Mouse (Mus musculus) embryonic fibroblast, embryonic 13.5 days (primary cell): Measurements from ENCODE around the gene Ces1c. TPM values are rescaled to one million over a fixed set of nuclear protein-coding genes. Genes with fewer than 3 reads are reported as not detected.

Source experiments
- H3K27ac ChIP-seq: 2 replicates; pipeline ENCODE4 v1.5.1; 2012; ENCODE audit warnings: low read length, control low read depth, inconsistent platforms; ENCODE audit not compliant: insufficient read depth
- H3K4me1 ChIP-seq: 2 replicates; pipeline ENCODE4 v1.6.1; 2011; ENCODE audit warnings: low read length; ENCODE audit not compliant: control insufficient read depth, insufficient read depth
- H3K4me3 ChIP-seq: 2 replicates; pipeline ENCODE4 v1.5.1; 2011; ENCODE audit warnings: mild to moderate bottlenecking, control low read depth, low read length; ENCODE audit not compliant: insufficient read depth
- CTCF ChIP-seq: IDR thresholded peaks from 2 replicates; pipeline ENCODE4 v1.5.1; 2011; ENCODE audit warnings: mild to moderate bottlenecking, control low read depth, low read length, moderate library complexity, borderline replicate concordance; ENCODE audit not compliant: insufficient read depth
- POLR2A ChIP-seq: IDR thresholded peaks from 2 replicates; pipeline ENCODE4 v1.6.1; 2011; ENCODE audit warnings: low read depth, mild to moderate bottlenecking, control low read depth, low read length, moderate library complexity
- polyA plus RNA-seq: library from polyadenylated mRNA; stranded (reverse); fragments of >200 nt; gene quantifications from 2 replicates; pipeline ENCODE4 v1.2.4, GENCODE M21; 2011; ENCODE audit warnings: low read depth; ENCODE audit not compliant: missing spikeins, insufficient read length

The Ces1c gene
- polyA plus RNA-seq, 1 experiment, result not detected

- TF ChIP-seq POLR2A, result no peak
- no peak for TF ChIP-seq CTCF
- Histone ChIP-seq H3K4me3 (no peak overlapping the region), H3K4me1 (no peaks in the 10 kb centered on the region), H3K27ac (no peak overlapping the region)
Observed at GRCm38 (mm10) chr8:93126476-93126875, 4.6 kb downstream of the Ces1c start.

GRCm38 (mm10) chr8:93122005-93122404 lies 9.1 kb downstream of the Ces1c start:
- H3K4me3 ChIP-seq, result no peak overlapping the region
- no peak overlapping the region for H3K27ac ChIP-seq
- H3K4me1 ChIP-seq, result no peaks in the 10 kb centered on the region
- TF ChIP-seq POLR2A (no peak), CTCF (no peak)

GRCm38 (mm10) chr8:93095376-93095775 lies 35.7 kb downstream of the Ces1c start:
- H3K27ac ChIP-seq, result no peak overlapping the region
- no peak overlapping the region for H3K4me3 ChIP-seq
- no peak for TF ChIP-seq CTCF
- no peak for TF ChIP-seq POLR2A
- no peaks in the 10 kb centered on the region for H3K4me1 ChIP-seq

- TF ChIP-seq POLR2A (no peak), CTCF (no peak)
- Histone ChIP-seq H3K27ac (no peak overlapping the region), H3K4me1 (no peaks in the 10 kb centered on the region), H3K4me3 (no peak overlapping the region)
Observed at GRCm38 (mm10) chr8:93091324-93091723, 39.8 kb downstream of the Ces1c start.

GRCm38 (mm10) chr8:93088686-93089122 lies 42.4 kb downstream of the Ces1c start:
- TF ChIP-seq CTCF (no peak), POLR2A (no peak)
- Histone ChIP-seq H3K4me1 (no peaks in the 10 kb centered on the region), H3K4me3 (no peak overlapping the region), H3K27ac (no peak overlapping the region)

GRCm38 (mm10) chr8:93088193-93088592 lies 42.9 kb downstream of the Ces1c start:
- H3K4me3 ChIP-seq, result no peak overlapping the region
- no peak for TF ChIP-seq POLR2A
- TF ChIP-seq CTCF, result no peak
- H3K4me1 ChIP-seq, result no peaks in the 10 kb centered on the region
- no peak overlapping the region for H3K27ac ChIP-seq

GRCm38 (mm10) chr8:93079887-93080286 lies 51.2 kb downstream of the Ces1c start, which contains the start of gene Ces1b:
Gene Ces1b (minus strand): TSS chr8:93080017.
- Histone ChIP-seq H3K27ac (no peak within 1 kb of the TSS), H3K4me1 (no peaks in the 10 kb centered on the region), H3K4me3 (no peak within 1 kb of the TSS)
- no peak for TF ChIP-seq CTCF
- TF ChIP-seq POLR2A, result no peak

- Histone ChIP-seq H3K27ac (no peak overlapping the region), H3K4me3 (no peak overlapping the region), H3K4me1 (no peaks in the 10 kb centered on the region)
- TF ChIP-seq POLR2A (no peak), CTCF (no peak)
Observed at GRCm38 (mm10) chr8:93075251-93075650, 55.8 kb downstream of the Ces1c start.

GRCm38 (mm10) chr8:93063416-93064117 lies 67.5 kb downstream of the Ces1c start:
- H3K4me1 ChIP-seq, result no peaks in the 10 kb centered on the region
- no peak overlapping the region for H3K27ac ChIP-seq
- TF ChIP-seq POLR2A (no peak), CTCF (no peak)
- H3K4me3 ChIP-seq, result no peak overlapping the region

- H3K4me1 ChIP-seq, result no peaks in the 10 kb centered on the region
- H3K27ac ChIP-seq, result no peak overlapping the region
- no peak overlapping the region for H3K4me3 ChIP-seq
- peak; percentile 67 for TF ChIP-seq CTCF
- no peak for TF ChIP-seq POLR2A
Observed at GRCm38 (mm10) chr8:93059185-93059584, 71.9 kb downstream of the Ces1c start.
